Mouse (Mus musculus) lung, embryonic 14.5 days (tissue): ENCODE results near the gene Zfp58. TPM values are rescaled to one million over a fixed set of nuclear protein-coding genes. Genes with fewer than 3 reads are reported as not detected.

ENCODE experiments used
- ATAC-seq: fragments of 200-750 bp; cut with Nextera tagmentation; 2 replicates; pipeline ENCODE4 v1.8.0; 2017; ENCODE audit warnings: mild to moderate bottlenecking, moderate TSS enrichment, moderate library complexity; ENCODE audit not compliant: insufficient read depth
- DNase-seq: peaks from one replicate; pipeline ENCODE4 v3.0.0-alpha.2; 2015
- H3K27ac ChIP-seq: fragments of 300-500 bp; sonication (generic); 2 replicates; pipeline ENCODE4 v1.5.1; 2014; ENCODE audit warnings: low read depth, mild to moderate bottlenecking, moderate library complexity
- H3K27me3 ChIP-seq: fragments of 300-500 bp; sonication (generic); 2 replicates; pipeline ENCODE4 v1.6.1; 2014; ENCODE audit warnings: low read length, control low read depth; ENCODE audit not compliant: insufficient read depth
- H3K36me3 ChIP-seq: fragments of 300-500 bp; sonication (generic); 2 replicates; pipeline ENCODE4 v1.6.1; 2014; ENCODE audit warnings: control low read depth; ENCODE audit not compliant: insufficient read depth
- H3K4me1 ChIP-seq: fragments of 300-500 bp; sonication (generic); 2 replicates; pipeline ENCODE4 v1.6.1; 2014; ENCODE audit warnings: antibody characterized with exemption, control low read depth; ENCODE audit not compliant: insufficient read depth
- H3K4me2 ChIP-seq: fragments of 300-500 bp; sonication (generic); 2 replicates; pipeline ENCODE4 v1.6.1; 2014; ENCODE audit warnings: mild to moderate bottlenecking
- H3K4me3 ChIP-seq: fragments of 300-500 bp; sonication (generic); 2 replicates; pipeline ENCODE4 v1.5.1; 2014; ENCODE audit warnings: low read depth, low read length
- H3K9ac ChIP-seq: fragments of 300-500 bp; sonication (generic); 2 replicates; pipeline ENCODE4 v1.6.1; 2014
- H3K9me3 ChIP-seq: fragments of 300-500 bp; sonication (generic); 2 replicates; pipeline ENCODE4 v1.6.1; 2016; ENCODE audit warnings: low read depth, low read length, control low read depth
- CTCF ChIP-seq: IDR thresholded peaks from 2 replicates; pipeline ENCODE4 v1.5.1; 2016; ENCODE audit warnings: antibody characterized with exemption, low read depth
- WGBS: fragments of 180-500 bp; shearing (Covaris S2); extraction: QIAGEN DNeasy Blood & Tissue Kit; methylation state at CpG from one replicate; pipeline ENCODE4 v1.1.7; 2014; 5-methylcytosine and 5-hydroxymethylcytosine counted together
- polyA plus RNA-seq: library from polyadenylated mRNA; unstranded; fragments of >200 nt; fragmentation: Nextera tagmentation; extraction: Ambion mirVana; gene quantifications from 2 replicates; pipeline ENCODE4 v1.2.1, GENCODE M21; 2014

The Zfp58 gene
- polyA plus RNA-seq, 1 experiment from 2014 or later, result 12.7 TPM

DNA sequence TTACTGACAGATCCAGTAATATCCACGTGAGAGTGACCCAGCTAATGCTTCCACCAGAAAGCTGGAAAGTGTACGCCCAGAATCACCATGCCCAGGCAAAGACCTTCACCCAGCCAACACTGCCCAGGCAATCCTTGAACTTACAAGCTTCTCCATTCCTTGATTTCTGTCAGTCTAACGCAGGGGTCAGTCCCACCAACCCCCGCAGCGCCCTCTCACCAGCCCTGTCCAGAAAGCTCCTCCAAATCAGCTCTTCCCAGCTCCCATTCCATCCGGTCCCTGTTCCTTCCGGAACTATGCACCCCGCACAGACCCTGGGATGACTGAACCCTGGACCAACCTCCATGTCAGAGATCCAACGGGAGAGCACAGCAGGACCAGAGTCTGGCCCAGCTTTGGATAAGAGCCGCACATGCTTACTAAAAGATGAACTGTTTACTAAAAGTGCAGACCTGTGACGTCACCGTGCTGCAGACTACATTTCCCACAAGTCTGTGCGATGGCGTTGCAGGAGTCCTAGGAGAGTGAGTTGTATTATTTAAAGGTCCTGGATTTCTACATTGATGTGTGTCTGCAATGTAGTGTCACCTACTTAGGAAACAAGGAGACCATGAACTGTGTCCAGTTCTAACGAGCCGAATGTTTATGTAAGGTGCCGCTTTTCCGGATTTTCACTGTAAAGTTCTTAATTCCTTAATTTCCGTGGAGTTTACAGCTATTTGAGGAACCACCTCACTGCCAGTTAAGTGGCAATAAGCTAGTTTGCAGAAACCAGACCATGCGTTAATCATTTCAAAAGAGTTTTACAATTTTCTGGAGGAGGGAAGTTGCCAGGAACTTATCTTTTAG lies 49.0 kb downstream of the Zfp58 start, which contains the start of gene Zfp874a:
Gene Zfp874a, minus strand, starts transcription at position 453 of the 849 bp plus-strand sequence.
- H3K27me3 ChIP-seq, result no peaks in the 10 kb centered on the region
- H3K36me3 ChIP-seq, result peaks cover 13% of the 10 kb centered on the region; the same call in 1 of the 2 replicates
- no peak for TF ChIP-seq CTCF
- H3K9me3 ChIP-seq, result no peaks in the 10 kb centered on the region
- peak within 1 kb of the TSS; percentile 51 for H3K9ac ChIP-seq
- DNase-seq (peak; percentile 96), ATAC-seq (peak; percentile 98)
- peak within 1 kb of the TSS; percentile 59 for H3K4me2 ChIP-seq
- H3K27ac ChIP-seq, result 0 out of 2 replicates have a peak within 1 kb of the TSS, but pooled peaks have one; percentile 4
- H3K4me3 ChIP-seq, result peak within 1 kb of the TSS; percentile 55
- no peaks in the 10 kb centered on the region for H3K4me1 ChIP-seq
- 1% methylated on average over 20 of the region's 20 CpGs for WGBS

Other genes starting within 250 kb of the Zfp58 start
- gene Zfp458, start 222.1 kb downstream of the Zfp58 start, polyA plus RNA-seq, result 1.7 TPM in 2 replicates
- 0.42 TPM in 1 of 2 replicates, not detected in the other for gene Zfp457, start 194.1 kb downstream of the Zfp58 start, polyA plus RNA-seq
- gene Zfp595, start 168.0 kb downstream of the Zfp58 start, polyA plus RNA-seq, result 2.9 and 3.1 TPM in 2 replicates
- gene Gm28044, start 140.0 kb downstream of the Zfp58 start, polyA plus RNA-seq, result 0.67 TPM in 1 of 2 replicates, not detected in the other
- gene Zfp953, start 139.9 kb downstream of the Zfp58 start, polyA plus RNA-seq, result 1.3 and 1.6 TPM in 2 replicates
- gene Gm28041, start 124.8 kb downstream of the Zfp58 start, polyA plus RNA-seq, result 0.28 and 0.37 TPM in 2 replicates
- gene Zfp456, start 124.7 kb downstream of the Zfp58 start, polyA plus RNA-seq, result 1.8 and 2.2 TPM in 2 replicates
- 5.8 and 6.6 TPM in 2 replicates for gene Zfp429, start 100.7 kb downstream of the Zfp58 start, polyA plus RNA-seq
- 1.0 and 1.2 TPM in 2 replicates for gene Zfp459, start 79.1 kb downstream of the Zfp58 start, polyA plus RNA-seq
- gene Zfp874a, start 48.9 kb downstream of the Zfp58 start, polyA plus RNA-seq, result 10.1 and 11.5 TPM in 2 replicates
- 2.4 and 2.8 TPM in 2 replicates for gene Zfp874b, start 16.3 kb downstream of the Zfp58 start, polyA plus RNA-seq
- gene Gm26965, start 25.6 kb upstream of the Zfp58 start, polyA plus RNA-seq, result 0.30 TPM in 1 of 2 replicates, not detected in the other
- 20.5 and 24.3 TPM in 2 replicates for gene Zfp87, start 25.6 kb upstream of the Zfp58 start, polyA plus RNA-seq
- 16.0 and 16.5 TPM in 2 replicates for gene Zfp748, start 53.3 kb upstream of the Zfp58 start, polyA plus RNA-seq
- 4.4 and 4.7 TPM in 2 replicates for gene Zfp729b, start 109.2 kb upstream of the Zfp58 start, polyA plus RNA-seq
- not detected in 2 replicates for gene Gm49345, start 137.2 kb upstream of the Zfp58 start, polyA plus RNA-seq
- gene Zfp729a, start 137.2 kb upstream of the Zfp58 start, polyA plus RNA-seq, result 3.6 and 4.6 TPM in 2 replicates
- gene Zfp738, start 186.5 kb upstream of the Zfp58 start, polyA plus RNA-seq, result 9.9 and 11.0 TPM in 2 replicates
- 2.7 and 3.2 TPM in 2 replicates for gene Zfp65, start 228.6 kb upstream of the Zfp58 start, polyA plus RNA-seq